Mouse (Mus musculus): ENCODE data around the gene Slc2a3. TPM values are rescaled to one million over a fixed set of nuclear protein-coding genes. Genes with fewer than 3 reads are reported as not detected.

Gene Slc2a3
- polyA plus RNA-seq (2015; fragmentation: Nextera tagmentation; extraction: Ambion mirVana): 1.9 and 2.5 TPM in 2 replicates

GRCm38 (mm10) chr6:122801301-122801800 is at the start of gene Slc2a3:
Slc2a3 (minus strand) TSS chr6:122801640.

GRCm38 (mm10) chr6:122819306-122820070 is 18.0 kb upstream of the Slc2a3 start, which contains the start of gene Foxj2:
Foxj2 (plus strand) TSS chr6:122819914.

DNA sequence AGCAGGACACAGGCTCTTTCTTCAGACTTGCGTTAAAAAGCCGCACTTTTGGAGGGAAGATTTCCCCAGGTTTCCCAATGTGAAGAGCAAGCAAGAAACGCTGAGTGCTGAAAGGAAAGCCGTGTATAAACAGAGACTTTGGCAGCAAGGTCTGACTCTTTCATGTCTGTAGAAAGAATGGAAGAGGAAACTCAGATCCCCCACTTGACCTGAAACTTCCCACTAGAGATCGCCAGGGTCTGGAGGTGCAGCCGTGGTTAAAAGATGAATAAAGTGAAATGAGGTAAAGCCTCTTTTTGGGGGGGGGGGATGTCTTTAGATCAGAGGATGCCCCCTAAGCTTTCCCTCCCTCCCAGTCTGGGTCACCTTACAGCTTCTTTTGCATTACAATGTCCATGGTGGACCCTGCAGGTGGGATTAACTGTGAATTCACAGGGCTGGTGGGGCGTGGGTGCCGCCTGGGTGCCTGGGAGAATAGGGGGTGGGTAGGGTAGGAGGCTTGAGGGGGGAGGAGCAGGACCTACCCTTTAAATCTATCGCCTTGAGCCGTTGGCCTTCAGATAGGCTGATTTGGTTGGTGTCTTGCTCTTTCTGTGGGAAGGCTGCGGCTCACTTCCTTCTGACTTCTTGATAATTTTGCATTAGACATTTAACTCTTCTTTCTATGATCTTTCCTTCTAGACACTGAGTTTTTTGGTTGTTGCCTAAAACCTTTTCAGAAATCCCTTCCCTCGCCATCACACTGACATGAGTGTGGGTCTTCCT is 94.2 kb downstream of the Slc2a3 start, which contains the start of gene Nanog:
Gene Nanog (plus strand): TSS at position 454 of the 765 bp plus-strand sequence.

Small RNAs within 50 kb of the gene (microRNA-seq; reads per million reads assigned to microRNA genes)
- gene Mir7231: 0.21 to 0.41 reads per million in 2 experiments

Other genes with a start within 250 kb of the Slc2a3 start
- gene Aicda, start 247.8 kb downstream of the Slc2a3 start, polyA plus RNA-seq (2015; fragmentation: Nextera tagmentation; extraction: Ambion mirVana): not detected in 2 replicates
- gene Apobec1, start 199.2 kb downstream of the Slc2a3 start, polyA plus RNA-seq (2015; fragmentation: Nextera tagmentation; extraction: Ambion mirVana): 2.3 and 3.5 TPM in 2 replicates
- not detected in 2 replicates for gene Gdf3, start 191.6 kb downstream of the Slc2a3 start, polyA plus RNA-seq (2015; fragmentation: Nextera tagmentation; extraction: Ambion mirVana)
- gene Dppa3, start 175.2 kb downstream of the Slc2a3 start, polyA plus RNA-seq (2015; fragmentation: Nextera tagmentation; extraction: Ambion mirVana): not detected in 2 replicates
- 0.06 TPM in 1 of 2 replicates, not detected in the other for gene Nanog, start 94.2 kb downstream of the Slc2a3 start, polyA plus RNA-seq (2015; fragmentation: Nextera tagmentation; extraction: Ambion mirVana)
- 4.7 TPM in 2 replicates for gene Foxj2, start 18.3 kb upstream of the Slc2a3 start, polyA plus RNA-seq (2015; fragmentation: Nextera tagmentation; extraction: Ambion mirVana)
- 3.0 and 4.0 TPM in 2 replicates for gene C3ar1, start 54.5 kb upstream of the Slc2a3 start, polyA plus RNA-seq (2015; fragmentation: Nextera tagmentation; extraction: Ambion mirVana)
- gene Necap1, start 72.8 kb upstream of the Slc2a3 start, polyA plus RNA-seq (2015; fragmentation: Nextera tagmentation; extraction: Ambion mirVana): 37.1 and 37.5 TPM in 2 replicates
- 5.4 and 7.2 TPM in 2 replicates for gene Clec4a1, start 120.2 kb upstream of the Slc2a3 start, polyA plus RNA-seq (2015; fragmentation: Nextera tagmentation; extraction: Ambion mirVana)
- gene Clec4a3, start 150.9 kb upstream of the Slc2a3 start, polyA plus RNA-seq (2015; fragmentation: Nextera tagmentation; extraction: Ambion mirVana): 5.7 and 6.4 TPM in 2 replicates
- gene Clec4a4, start 188.7 kb upstream of the Slc2a3 start, polyA plus RNA-seq (2015; fragmentation: Nextera tagmentation; extraction: Ambion mirVana): 0.28 TPM in 1 of 2 replicates, not detected in the other
- gene Clec4b1, start 248.3 kb upstream of the Slc2a3 start, polyA plus RNA-seq (2015; fragmentation: Nextera tagmentation; extraction: Ambion mirVana): not detected in 2 replicates

Data from skeletal muscle tissue, postnatal 0 days (tissue).